Mouse (Mus musculus) neural tube, embryonic 11.5 days (tissue): ENCODE measurements at regions not wholly inside any gene's neighbourhood (a gene's known extent, or its start where the extent isn't known, plus 50 kb on each side); places are given as distances from the start of the nearest gene placed in this dataset.
A peak's percentile ranks its signal among the peaks of the same experiment; 100 is the strongest.

Source experiments
- ATAC-seq: fragments of 200-750 bp; cut with Nextera tagmentation; 2 replicates; pipeline ENCODE4 v1.8.0; 2017; ENCODE audit warnings: moderate number of reproducible peaks, mild to moderate bottlenecking, moderate TSS enrichment, moderate library complexity; ENCODE audit not compliant: insufficient read depth, low FRiP score, low TSS enrichment
- DNase-seq: peaks from one replicate; pipeline ENCODE4 v3.0.0-alpha.2; 2015; ENCODE audit warnings: low spot score
- H3K27ac ChIP-seq: fragments of 300-500 bp; sonication (generic); 2 replicates; pipeline ENCODE4 v1.5.1; 2014; ENCODE audit warnings: low read depth, mild to moderate bottlenecking, low read length
- H3K27me3 ChIP-seq: fragments of 300-500 bp; sonication (generic); 2 replicates; pipeline ENCODE4 v1.6.1; 2014; ENCODE audit warnings: mild to moderate bottlenecking, low read length, mixed read lengths; ENCODE audit not compliant: control insufficient read depth, insufficient read depth
- H3K36me3 ChIP-seq: fragments of 300-500 bp; sonication (generic); 2 replicates; pipeline ENCODE4 v1.6.1; 2014; ENCODE audit warnings: mild to moderate bottlenecking, low read length, moderate library complexity, mixed read lengths; ENCODE audit not compliant: control insufficient read depth, insufficient read depth
- H3K4me1 ChIP-seq: fragments of 300-500 bp; sonication (generic); 2 replicates; pipeline ENCODE4 v1.6.1; 2014; ENCODE audit warnings: low read length, mixed read lengths; ENCODE audit not compliant: control insufficient read depth, insufficient read depth
- H3K4me2 ChIP-seq: fragments of 300-500 bp; sonication (generic); 2 replicates; pipeline ENCODE4 v1.6.1; 2014; ENCODE audit warnings: low read depth, mild to moderate bottlenecking, moderate library complexity
- H3K4me3 ChIP-seq: fragments of 300-500 bp; sonication (generic); 2 replicates; pipeline ENCODE4 v1.5.1; 2014; ENCODE audit warnings: low read depth, low read length
- H3K9ac ChIP-seq: fragments of 300-500 bp; sonication (generic); 2 replicates; pipeline ENCODE4 v1.6.1; 2014; ENCODE audit warnings: mild to moderate bottlenecking, low read length
- H3K9me3 ChIP-seq: fragments of 300-500 bp; sonication (generic); 2 replicates; pipeline ENCODE4 v1.6.1; 2016; ENCODE audit warnings: low read length; ENCODE audit not compliant: control insufficient read depth
- WGBS: fragments of 180-500 bp; shearing (Covaris S2); extraction: QIAGEN DNeasy Blood & Tissue Kit; methylation state at CpG from one replicate; pipeline ENCODE4 v1.1.7; 2014; 5-methylcytosine and 5-hydroxymethylcytosine counted together

- Histone ChIP-seq H3K9me3 (no peaks in the 10 kb centered on the region), H3K4me3 (no peak overlapping the region), H3K27me3 (no peaks in the 10 kb centered on the region), H3K4me1 (no peaks in the 10 kb centered on the region), H3K9ac (no peak overlapping the region), H3K4me2 (no peak overlapping the region), H3K27ac (no peak overlapping the region), H3K36me3 (no peaks in the 10 kb centered on the region)
- DNase-seq (no peak), ATAC-seq (no peak)
- 81% methylated on average over 1 of the region's 1 CpGs for WGBS
Observed at GRCm38 (mm10) chr8:7489948-7490347, 1171.1 kb downstream of the Efnb2 start.

GRCm38 (mm10) chr8:7472153-7472796 lies 1188.8 kb downstream of the Efnb2 start:
- no peak overlapping the region for H3K27ac ChIP-seq
- H3K4me3 ChIP-seq: no peak overlapping the region
- no peak overlapping the region for H3K4me2 ChIP-seq
- ATAC-seq (peak; percentile 80), DNase-seq (peak; percentile 11)
- WGBS: 38% methylated on average over 7 of the region's 7 CpGs
- no peaks in the 10 kb centered on the region for H3K36me3 ChIP-seq
- no peaks in the 10 kb centered on the region for H3K4me1 ChIP-seq
- no peaks in the 10 kb centered on the region for H3K9me3 ChIP-seq
- H3K27me3 ChIP-seq: no peaks in the 10 kb centered on the region
- H3K9ac ChIP-seq: no peak overlapping the region

- no peaks in the 10 kb centered on the region for H3K27me3 ChIP-seq
- no peaks in the 10 kb centered on the region for H3K4me1 ChIP-seq
- no peak overlapping the region for H3K4me3 ChIP-seq
- 92% methylated on average over 4 of the region's 4 CpGs for WGBS
- ATAC-seq (no peak), DNase-seq (no peak)
- no peak overlapping the region for H3K27ac ChIP-seq
- no peak overlapping the region for H3K4me2 ChIP-seq
- no peak overlapping the region for H3K9ac ChIP-seq
- no peaks in the 10 kb centered on the region for H3K36me3 ChIP-seq
- no peaks in the 10 kb centered on the region for H3K9me3 ChIP-seq
Observed at GRCm38 (mm10) chr8:7469261-7469660, 1191.8 kb downstream of the Efnb2 start.

- WGBS: 78% methylated on average over 1 of the region's 1 CpGs
- ATAC-seq: no peak
Observed at GRCm38 (mm10) chr8:7462798-7463197, 1198.2 kb downstream of the Efnb2 start.

GRCm38 (mm10) chr8:7449361-7449760 lies 1211.7 kb downstream of the Efnb2 start:
- Histone ChIP-seq H3K9ac (no peak overlapping the region), H3K9me3 (no peaks in the 10 kb centered on the region), H3K4me1 (no peaks in the 10 kb centered on the region), H3K27me3 (no peaks in the 10 kb centered on the region), H3K27ac (no peak overlapping the region), H3K4me3 (no peak overlapping the region), H3K36me3 (no peaks in the 10 kb centered on the region), H3K4me2 (no peak overlapping the region)
- DNase-seq (no peak), ATAC-seq (no peak)

More at GRCm38 (mm10) chr8:7462798-7463197, 1198.2 kb downstream of the Efnb2 start:
- no peaks in the 10 kb centered on the region for H3K4me1 ChIP-seq
- no peaks in the 10 kb centered on the region for H3K27me3 ChIP-seq
- no peaks in the 10 kb centered on the region for H3K9me3 ChIP-seq
- no peak overlapping the region for H3K9ac ChIP-seq
- no peak overlapping the region for H3K4me3 ChIP-seq
- H3K27ac ChIP-seq: no peak overlapping the region
- H3K36me3 ChIP-seq: no peaks in the 10 kb centered on the region
- no peak overlapping the region for H3K4me2 ChIP-seq
- no peak for DNase-seq

GRCm38 (mm10) chr8:7447026-7447425 lies 1214.0 kb downstream of the Efnb2 start:
- 55% methylated on average over 1 of the region's 1 CpGs for WGBS
- Histone ChIP-seq H3K4me3 (no peak overlapping the region), H3K4me2 (no peak overlapping the region), H3K9ac (no peak overlapping the region), H3K36me3 (no peaks in the 10 kb centered on the region), H3K27ac (no peak overlapping the region), H3K27me3 (no peaks in the 10 kb centered on the region), H3K4me1 (no peaks in the 10 kb centered on the region), H3K9me3 (no peaks in the 10 kb centered on the region)
- ATAC-seq (no peak), DNase-seq (no peak)

GRCm38 (mm10) chr8:7440829-7441228 lies 1220.2 kb downstream of the Efnb2 start:
- no peak overlapping the region for H3K4me3 ChIP-seq
- DNase-seq (no peak), ATAC-seq (no peak)
- H3K9me3 ChIP-seq: no peaks in the 10 kb centered on the region
- H3K4me1 ChIP-seq: no peaks in the 10 kb centered on the region
- H3K9ac ChIP-seq: no peak overlapping the region
- H3K4me2 ChIP-seq: no peak overlapping the region
- H3K36me3 ChIP-seq: no peaks in the 10 kb centered on the region
- no peak overlapping the region for H3K27ac ChIP-seq
- no peaks in the 10 kb centered on the region for H3K27me3 ChIP-seq

- Histone ChIP-seq H3K4me2 (no peak overlapping the region), H3K4me1 (no peaks in the 10 kb centered on the region), H3K27ac (no peak overlapping the region), H3K27me3 (no peaks in the 10 kb centered on the region), H3K9me3 (no peaks in the 10 kb centered on the region), H3K4me3 (no peak overlapping the region), H3K9ac (no peak overlapping the region), H3K36me3 (no peaks in the 10 kb centered on the region)
- 11% methylated on average over 4 of the region's 4 CpGs for WGBS
- ATAC-seq (peak; percentile 94), DNase-seq (peak; percentile 40)
Observed at GRCm38 (mm10) chr8:7440278-7440684, 1220.8 kb downstream of the Efnb2 start.

- 21% methylated on average over 3 of the region's 3 CpGs for WGBS
- H3K4me3 ChIP-seq: no peak overlapping the region
- H3K9ac ChIP-seq: no peak overlapping the region
- no peak overlapping the region for H3K27ac ChIP-seq
- H3K27me3 ChIP-seq: no peaks in the 10 kb centered on the region
- DNase-seq: no peak
- H3K4me1 ChIP-seq: no peaks in the 10 kb centered on the region
- no peak; the same call in 1 of the 2 replicates for ATAC-seq
- no peaks in the 10 kb centered on the region for H3K9me3 ChIP-seq
- H3K36me3 ChIP-seq: no peaks in the 10 kb centered on the region
- no peak overlapping the region for H3K4me2 ChIP-seq
Observed at GRCm38 (mm10) chr8:7439869-7440268, 1221.2 kb downstream of the Efnb2 start.
